Mouse (Mus musculus) ovary, postnatal 10 days (tissue): ENCODE measurements around the gene Ephb4.

Source experiments
- DNase-seq: peaks from one replicate; pipeline ENCODE4 v3.0.0; 2022; ENCODE audit warnings: low spot score

The Ephb4 gene

GRCm38 (mm10) chr5:137349384-137350204 lies at the start of gene Ephb4:
Gene Ephb4, plus strand, starts transcription at chr5:137350109.
- peak; percentile 82 for DNase-seq

- DNase-seq: no peak
These were observed 48.7 kb upstream of the Ephb4 start for GRCm38 (mm10) chr5:137301253-137301652.

GRCm38 (mm10) chr5:137303609-137304008 lies 46.3 kb upstream of the Ephb4 start:
- DNase-seq: no peak

GRCm38 (mm10) chr5:137304165-137304564 lies 45.7 kb upstream of the Ephb4 start:
- no peak for DNase-seq

GRCm38 (mm10) chr5:137304816-137305215 lies 45.1 kb upstream of the Ephb4 start:
- no peak for DNase-seq

- no peak for DNase-seq
These were observed 44.1 kb upstream of the Ephb4 start for GRCm38 (mm10) chr5:137305822-137306221.

GRCm38 (mm10) chr5:137306439-137307005 lies 43.4 kb upstream of the Ephb4 start:
- DNase-seq: no peak

GRCm38 (mm10) chr5:137307071-137307912 lies 42.6 kb upstream of the Ephb4 start, which contains the start of gene Srrt:
Gene Srrt, minus strand, starts transcription at chr5:137307674.
- DNase-seq: peak; percentile 66

GRCm38 (mm10) chr5:137308356-137308755 lies 41.6 kb upstream of the Ephb4 start:
- no peak for DNase-seq

GRCm38 (mm10) chr5:137313466-137314192 lies 36.3 kb upstream of the Ephb4 start:
- peak; percentile 17 for DNase-seq

- peak; percentile 89 for DNase-seq
These were observed 35.5 kb upstream of the Ephb4 start, which contains the start of gene Trip6 for GRCm38 (mm10) chr5:137314193-137315083. Gene Trip6, minus strand, starts transcription at chr5:137314404.

- DNase-seq: peak; percentile 25
These were observed 34.6 kb upstream of the Ephb4 start for GRCm38 (mm10) chr5:137315084-137315903.

- no peak for DNase-seq
These were observed 32.5 kb upstream of the Ephb4 start for GRCm38 (mm10) chr5:137317361-137317760.

- DNase-seq: no peak
These were observed 31.3 kb upstream of the Ephb4 start for GRCm38 (mm10) chr5:137318570-137318969.

- DNase-seq: no peak
These were observed 28.9 kb upstream of the Ephb4 start for GRCm38 (mm10) chr5:137320996-137321395.

- no peak for DNase-seq
These were observed 19.0 kb upstream of the Ephb4 start for GRCm38 (mm10) chr5:137330910-137331309.

GRCm38 (mm10) chr5:137332857-137333511 lies 16.9 kb upstream of the Ephb4 start:
- no peak for DNase-seq

- peak; percentile 81 for DNase-seq
These were observed 16.3 kb upstream of the Ephb4 start, which contains the start of gene Slc12a9 for GRCm38 (mm10) chr5:137333512-137334174. Gene Slc12a9, minus strand, starts transcription at chr5:137333597.

- no peak for DNase-seq
These were observed 15.6 kb upstream of the Ephb4 start for GRCm38 (mm10) chr5:137334317-137334716.
